In genomic region chr10:21995661-21996308, GRCm38 (mm10) we compare ENCODE assay signal across 8 mouse cellular contexts.
DNase-seq lines count a peak whose midpoint lies in the region; ATAC-seq and TF ChIP-seq lines count a peak whose summit lies in the region.

No protein-coding gene starts in this region.

- peak; percentile 55; the same call in 1 of the 2 replicates for TF ChIP-seq EP300 in heart, adult 2 months (IDR thresholded peaks at IDR 0.05; ENCODE audit: insufficient read depth, low read depth, low read length)

- H3K4me3 ChIP-seq in heart, adult 2 months: peak overlapping the region; percentile 91
- peak overlapping the region; percentile 68 for H3K4me3 ChIP-seq in myocyte
- H3K4me3 ChIP-seq in stomach, embryonic 15.5 days (replicated peaks): peak overlapping the region; percentile 21

- H3K27ac ChIP-seq in heart, adult 2 months: peak overlapping the region; percentile 100
- no peak overlapping the region for H3K27ac ChIP-seq in stomach, embryonic 15.5 days

- peak overlapping the region; percentile 75 for H3K9ac ChIP-seq in heart, adult 2 months (ENCODE audit: low read depth, low read length)
- no peak overlapping the region for H3K9ac ChIP-seq in stomach, embryonic 15.5 days

- H3K36me3 ChIP-seq in heart, adult 2 months (ENCODE audit: control insufficient read depth, insufficient read depth, low read length): peaks cover 23% of the 10 kb centered on the region
- peaks cover 35% of the 10 kb centered on the region for H3K36me3 ChIP-seq in myocyte (ENCODE audit: control insufficient read depth, insufficient read depth)
- 0 out of 2 replicates have a peak, but pooled peaks cover 3% of the 10 kb centered on the region for H3K36me3 ChIP-seq in stomach, embryonic 15.5 days

- no peaks in the 10 kb centered on the region for H3K79me2 ChIP-seq in heart, adult 2 months (replicated peaks; ENCODE audit: control insufficient read depth, insufficient read depth, low read length)
- peaks cover 16% of the 10 kb centered on the region for H3K79me2 ChIP-seq in myocyte (ENCODE audit: control insufficient read depth, insufficient read depth)

- H3K27me3 ChIP-seq in heart, adult 2 months (ENCODE audit: control insufficient read depth, insufficient read depth, low read length): no peaks in the 10 kb centered on the region
- no peaks in the 10 kb centered on the region for H3K27me3 ChIP-seq in myocyte (ENCODE audit: control insufficient read depth, insufficient read depth, insufficient read length)
- H3K27me3 ChIP-seq in stomach, embryonic 15.5 days (replicated peaks): no peaks in the 10 kb centered on the region

- H3K9me3 ChIP-seq in stomach, embryonic 15.5 days: no peaks in the 10 kb centered on the region

- 20% methylated on average over 11 of the region's 11 CpGs for WGBS in heart, adult 2 months
- WGBS in stomach, embryonic 15.5 days: 52% methylated on average over 11 of the region's 11 CpGs

- H3K4me2 ChIP-seq in myocyte (ENCODE audit: low read depth): peak overlapping the region; percentile 94
- peak overlapping the region; percentile 41 for H3K4me2 ChIP-seq in stomach, embryonic 15.5 days

- H3ac ChIP-seq in myocyte (ENCODE audit: control insufficient read depth, insufficient read length): no peak overlapping the region

- TF ChIP-seq POLR2A in heart, adult 2 months (IDR thresholded peaks at IDR 0.05; ENCODE audit: insufficient read depth, low read depth, low read length): no peak
- no peak for TF ChIP-seq POLR2A in myocyte (IDR thresholded peaks at IDR 0.05; ENCODE audit: insufficient read length, low read depth)

- DNase-seq in monocyte, adult 2 months (ENCODE audit: low read depth in 1 of 2, low spot score in 2 of 2): peak; percentile 32 to 67
- peak; percentile 59 for DNase-seq in embryo, embryonic 11.5 days (ENCODE audit: low read depth, low spot score)
- DNase-seq in heart, adult 2 months: peak; percentile 75 to 83
- peak; percentile 70 to 91 for DNase-seq in kidney, adult 8-10 months
- peak; percentile 66 for DNase-seq in liver

- peak; percentile 90 for TF ChIP-seq CTCF in heart, adult 2 months (IDR thresholded peaks at IDR 0.05)

- ATAC-seq in monocyte, adult 5-6 weeks (replicated peaks; ENCODE audit: insufficient number of reproducible peaks, low FRiP score, low TSS enrichment, poor library complexity, severe bottlenecking): no peak
- ATAC-seq in stomach, embryonic 15.5 days (ENCODE audit: insufficient read depth, low FRiP score, low read depth): no peak

- intact Hi-C loops in heart, adult 2 months (cut with DNase I): loop anchor here (1.0 kb wide), 1 partner anchor 530 kb away; no protein-coding TSS in a partner anchor

- H3K4me1 ChIP-seq in heart, adult 2 months (ENCODE audit: control insufficient read depth, insufficient read depth, low read length): peaks cover 3% of the 10 kb centered on the region; the same call in 1 of the 2 replicates
- H3K4me1 ChIP-seq in stomach, embryonic 15.5 days: peaks cover 14% of the 10 kb centered on the region; the same call in 1 of the 2 replicates

TF ChIP-seq in myocyte, 11 proteins besides CTCF, POLR2A, EP300 and RAD21:
- TF ChIP-seq SRF (IDR thresholded peaks at IDR 0.05; ENCODE audit: control insufficient read depth, insufficient read length, low read depth) (no peak), MYOG (IDR thresholded peaks at IDR 0.05; ENCODE audit: control insufficient read depth in 1 of 3, insufficient read depth in 1 of 3, insufficient read length in 2 of 3, low read depth in 2 of 3) (no peak)

Comparison
In these comparisons a context has a peak if more than half of its experiments do, and no peak if none do; other contexts are left out.
1. H3K4me3 ChIP-seq: peak in every context shown above with its lines; median percentile 91 in heart, adult 2 months; 68 in myocyte; 21 in stomach, embryonic 15.5 days.